Mouse (Mus musculus): Measurements from ENCODE around the gene Uhrf1.

DNA sequence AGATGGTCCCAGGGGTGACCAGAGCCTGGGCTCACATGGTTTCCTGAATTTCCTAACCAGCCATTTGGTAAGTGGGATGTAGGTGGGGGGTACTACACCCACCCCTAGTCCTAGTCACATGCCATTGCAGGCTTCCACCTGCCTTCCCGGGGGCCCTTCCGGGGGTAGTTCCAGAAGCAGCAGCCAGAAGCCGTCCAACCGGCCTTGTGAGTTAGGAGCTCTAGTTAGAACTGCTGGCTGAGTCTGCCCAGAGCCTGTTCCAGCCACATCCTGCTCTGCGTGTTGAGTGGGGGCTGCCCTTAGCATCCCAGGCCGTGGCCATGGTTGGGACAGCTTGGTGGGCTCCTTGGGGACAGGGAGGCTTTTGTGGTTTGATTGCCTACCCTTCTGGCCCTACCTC is 5.0 kb downstream of the Uhrf1 start:
- no peak for TF ChIP-seq MAFK (IDR thresholded peaks at IDR 0.05; ENCODE audit: borderline replicate concordance, low read depth, low read length)
- no peak for TF ChIP-seq CTCF (IDR thresholded peaks at IDR 0.05 in 2 of 3, conservative IDR thresholded peaks at IDR 0.05 in 1 of 3; ENCODE audit: control insufficient read depth in 1 of 3, insufficient read depth in 1 of 3, low read depth in 2 of 3, low read length in 3 of 3, poor library complexity in 1 of 3, severe bottlenecking in 1 of 3)
- no peak for TF ChIP-seq ZMIZ1 (IDR thresholded peaks at IDR 0.05; ENCODE audit: low read depth, low read length)
- TF ChIP-seq TCF12 (IDR thresholded peaks at IDR 0.05; ENCODE audit: low read depth, low read length): no peak
- TF ChIP-seq ZC3H11A (IDR thresholded peaks at IDR 0.05; ENCODE audit: low read depth, low read length): no peak
- no peak for TF ChIP-seq ZNF384 (IDR thresholded peaks at IDR 0.05; ENCODE audit: low read depth, low read length)
- no peak for TF ChIP-seq RAD21 (IDR thresholded peaks at IDR 0.05; ENCODE audit: low read depth, low read length)
- no peak for TF ChIP-seq MEF2A (IDR thresholded peaks at IDR 0.05; ENCODE audit: extremely low read depth, insufficient replicate concordance, low read depth, low read length, poor library complexity, severe bottlenecking)
- TF ChIP-seq EP300 (IDR thresholded peaks at IDR 0.05; ENCODE audit: low read depth in 1 of 2, low read length in 2 of 2): no peak
- no peak for TF ChIP-seq MXI1 (IDR thresholded peaks at IDR 0.05; ENCODE audit: low read depth, low read length)
